Mouse (Mus musculus) heart, embryonic 14.5 days (tissue): ENCODE results near the gene Emsy. TPM values are rescaled to one million over a fixed set of nuclear protein-coding genes. Genes with fewer than 3 reads are reported as not detected.

Experiments
- ATAC-seq: fragments of 200-750 bp; cut with Nextera tagmentation; 2 replicates; pipeline ENCODE4 v1.8.0; 2017; ENCODE audit warnings: low read depth, moderate TSS enrichment; ENCODE audit not compliant: insufficient number of reproducible peaks, insufficient read depth, low FRiP score
- H3K27ac ChIP-seq, 2 experiments: fragments of 200-500 bp in 1 of 2; fragments of 300-500 bp in 1 of 2; sonication (generic) in 1 of 2; replicated peaks in 1 of 2; 2 replicates each; pipeline ENCODE4 v1.5.1; 2012 to 2014; ENCODE audit warnings: low read depth in 2 of 2, low read length in 2 of 2, control low read depth in 1 of 2, mild to moderate bottlenecking in 1 of 2, mixed read lengths in 1 of 2; ENCODE audit not compliant: control insufficient read depth in 1 of 2, insufficient read depth in 1 of 2
- H3K27me3 ChIP-seq: fragments of 300-500 bp; sonication (generic); 2 replicates; pipeline ENCODE4 v1.6.1; 2014; ENCODE audit warnings: mild to moderate bottlenecking, low read length, control low read depth; ENCODE audit not compliant: control insufficient read depth, insufficient read depth
- H3K36me3 ChIP-seq: fragments of 300-500 bp; sonication (generic); 2 replicates; pipeline ENCODE4 v1.6.1; 2014; ENCODE audit warnings: mild to moderate bottlenecking, control low read depth, low read length, mixed read lengths; ENCODE audit not compliant: control insufficient read depth, insufficient read depth
- H3K4me1 ChIP-seq, 2 experiments: fragments of 200-500 bp in 1 of 2; fragments of 300-500 bp in 1 of 2; sonication (generic) in 1 of 2; 2 replicates each; pipeline ENCODE4 v1.6.1; 2012 to 2014; ENCODE audit warnings: low read length in 2 of 2, control low read depth in 1 of 2, mixed read lengths in 1 of 2; ENCODE audit not compliant: control insufficient read depth in 2 of 2, insufficient read depth in 2 of 2
- H3K4me2 ChIP-seq: fragments of 300-500 bp; sonication (generic); 2 replicates; pipeline ENCODE4 v1.6.1; 2014; ENCODE audit warnings: mild to moderate bottlenecking, low read length
- H3K4me3 ChIP-seq, 2 experiments: fragments of 200-500 bp in 1 of 2; fragments of 300-500 bp in 1 of 2; sonication (generic) in 1 of 2; 2 replicates each; pipeline ENCODE4 v1.5.1; 2012 to 2014; ENCODE audit warnings: low read length in 2 of 2, mild to moderate bottlenecking in 2 of 2, control low read depth in 1 of 2, low read depth in 1 of 2, moderate library complexity in 1 of 2; ENCODE audit not compliant: control insufficient read depth in 1 of 2, insufficient read depth in 1 of 2
- H3K9ac ChIP-seq: fragments of 300-500 bp; sonication (generic); 2 replicates; pipeline ENCODE4 v1.6.1; 2014; ENCODE audit warnings: mild to moderate bottlenecking, low read length
- H3K9me3 ChIP-seq: fragments of 300-500 bp; sonication (generic); 2 replicates; pipeline ENCODE4 v1.6.1; 2016; ENCODE audit warnings: low read length, control low read depth; ENCODE audit not compliant: control insufficient read depth
- WGBS: fragments of 180-500 bp; shearing (Covaris S2); extraction: QIAGEN DNeasy Blood & Tissue Kit; methylation state at CpG from one replicate; pipeline ENCODE4 v1.1.7; 2014; 5-methylcytosine and 5-hydroxymethylcytosine counted together
- polyA plus RNA-seq: library from polyadenylated mRNA; unstranded; fragments of >200 nt; fragmentation: Nextera tagmentation; extraction: Ambion mirVana; gene quantifications from 2 replicates; pipeline ENCODE4 v1.2.1, GENCODE M21; 2014

The Emsy gene
- polyA plus RNA-seq, 1 experiment from 2014 or later = 32.7 TPM

DNA sequence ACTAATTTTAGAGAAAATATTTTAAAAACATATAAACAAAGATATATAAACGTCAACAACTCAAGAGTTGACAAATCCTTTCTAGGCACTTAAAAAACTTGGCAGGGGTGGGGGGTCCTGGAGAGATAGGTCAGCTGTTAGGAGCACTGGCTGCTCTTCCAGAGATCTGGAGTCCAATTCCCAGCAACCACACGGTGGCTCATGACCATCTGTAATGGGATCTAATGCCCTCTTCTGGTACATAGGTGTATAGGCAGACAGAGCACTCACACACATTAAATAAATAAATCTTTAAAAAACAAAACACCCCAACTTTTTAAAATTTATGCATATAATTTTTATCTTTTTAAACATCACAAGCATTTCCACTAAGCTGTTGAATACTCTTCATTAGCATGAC, 40.9 kb upstream of the Emsy start:
- Histone ChIP-seq H3K27me3 (no peaks in the 10 kb centered on the region), H3K36me3 (no peaks in the 10 kb centered on the region), H3K9me3 (no peaks in the 10 kb centered on the region), H3K4me1 (peaks cover 5 to 16% of the 10 kb centered on the region in 2 experiments), H3K27ac (no peak overlapping the region), H3K9ac (no peak overlapping the region), H3K4me2 (no peak overlapping the region), H3K4me3 (no peak overlapping the region)
- no peak for ATAC-seq
- 11% methylated on average over 2 of the region's 2 CpGs for WGBS

DNA sequence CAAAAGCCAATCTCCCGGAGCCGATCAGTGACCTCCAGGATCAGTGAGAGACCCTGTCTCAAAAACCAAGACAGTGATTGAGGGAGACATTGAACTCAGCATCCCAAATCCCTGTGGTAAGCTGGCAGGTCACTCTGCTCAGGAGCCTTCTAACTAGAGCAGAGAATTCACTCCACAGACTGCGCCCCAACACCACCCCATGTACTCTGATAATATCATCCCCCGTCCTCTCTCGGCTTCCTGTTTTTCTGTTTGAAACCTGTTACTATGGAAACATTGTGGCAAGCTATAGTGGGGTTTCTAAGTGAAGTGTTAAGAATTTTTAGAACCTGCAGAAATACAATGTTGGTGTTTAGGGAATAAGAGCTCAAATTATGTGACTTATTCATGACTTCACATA, 37.5 kb upstream of the Emsy start:
- H3K4me2 ChIP-seq = no peak overlapping the region
- H3K27ac ChIP-seq = no peak overlapping the region
- H3K27me3 ChIP-seq = no peaks in the 10 kb centered on the region
- no peak overlapping the region for H3K9ac ChIP-seq
- peaks cover 3 to 9% of the 10 kb centered on the region in 2 experiments for H3K4me1 ChIP-seq
- no peaks in the 10 kb centered on the region for H3K9me3 ChIP-seq
- no peak overlapping the region for H3K4me3 ChIP-seq
- no peak for ATAC-seq
- WGBS = 71% methylated on average over 5 of the region's 5 CpGs
- no peaks in the 10 kb centered on the region for H3K36me3 ChIP-seq

DNA sequence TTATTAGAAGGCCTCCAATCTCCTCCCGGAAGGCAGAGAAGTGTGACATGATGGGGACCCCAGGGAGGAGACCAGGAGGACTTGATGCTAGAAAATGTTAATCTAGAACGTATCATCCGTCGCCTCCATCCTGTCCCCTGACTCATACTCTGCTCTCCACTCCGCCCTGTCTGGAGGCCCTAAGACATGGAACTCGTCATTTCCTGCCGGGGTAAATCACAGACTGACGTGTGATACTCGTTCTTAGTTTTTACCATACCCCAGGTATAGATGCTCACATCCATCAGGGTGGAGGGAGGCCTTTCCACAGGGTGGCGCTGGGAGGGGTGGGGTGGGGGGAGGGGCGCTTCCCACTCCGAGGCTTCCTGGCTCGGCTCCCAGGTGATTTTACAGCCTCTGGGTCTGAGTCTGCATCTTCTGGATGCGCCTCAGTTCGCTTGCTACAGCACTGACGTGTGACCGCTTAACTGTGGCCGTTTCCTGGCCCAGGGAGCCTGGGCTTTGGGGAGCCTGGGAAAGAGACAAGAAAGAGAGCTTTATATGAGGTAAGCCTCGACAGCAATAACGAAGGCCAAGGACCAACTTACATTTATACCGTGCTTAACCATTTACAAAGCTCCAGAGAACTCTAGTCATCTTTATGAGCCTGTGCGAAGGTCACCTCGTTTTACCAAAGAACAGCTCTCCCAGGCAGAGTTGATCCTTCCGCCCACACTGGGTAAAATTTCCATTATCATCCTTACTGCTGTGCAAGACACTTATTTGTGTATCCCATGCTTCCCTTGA, 36.4 kb upstream of the Emsy start:
- no peak for ATAC-seq
- no peak overlapping the region for H3K4me3 ChIP-seq
- 32% methylated on average over 24 of the region's 24 CpGs for WGBS
- no peaks in the 10 kb centered on the region for H3K27me3 ChIP-seq
- H3K4me1 ChIP-seq = peaks cover 3 to 9% of the 10 kb centered on the region in 2 experiments
- peak overlapping the region; percentile 30; the same call in 1 of the 2 replicates for H3K9ac ChIP-seq
- H3K36me3 ChIP-seq = no peaks in the 10 kb centered on the region
- H3K27ac ChIP-seq = peak overlapping the region; percentile 10 to 33; a peak in 2 of 4 replicates
- H3K4me2 ChIP-seq = peak overlapping the region; percentile 55
- H3K9me3 ChIP-seq = no peaks in the 10 kb centered on the region

DNA sequence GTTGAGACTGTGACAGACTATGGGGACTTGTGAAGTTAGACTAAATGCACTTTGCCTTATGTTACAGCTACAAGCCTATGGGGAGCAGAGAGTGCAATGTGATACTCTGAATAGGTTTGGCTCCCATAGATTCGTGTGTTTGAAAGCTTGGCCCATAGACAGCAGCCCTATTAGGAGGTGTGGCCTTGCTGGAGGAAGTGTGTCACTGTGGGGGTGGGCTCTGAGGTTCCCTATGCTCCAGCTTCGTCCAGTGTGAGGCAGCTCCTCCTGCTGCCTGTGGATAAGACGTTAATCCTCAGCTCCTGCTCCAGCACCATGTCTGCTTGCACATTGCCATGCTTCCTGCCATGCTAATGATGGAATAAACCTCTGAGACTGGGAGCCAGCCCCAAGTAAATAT, 34.2 kb upstream of the Emsy start:
- ATAC-seq = no peak
- Histone ChIP-seq H3K9ac (no peak overlapping the region), H3K27me3 (no peaks in the 10 kb centered on the region), H3K27ac (no peak overlapping the region), H3K4me3 (no peak overlapping the region), H3K36me3 (no peaks in the 10 kb centered on the region), H3K9me3 (no peaks in the 10 kb centered on the region), H3K4me2 (no peak overlapping the region), H3K4me1 (peaks cover 3 to 9% of the 10 kb centered on the region in 2 experiments)
- 24% methylated on average over 3 of the region's 3 CpGs for WGBS

DNA sequence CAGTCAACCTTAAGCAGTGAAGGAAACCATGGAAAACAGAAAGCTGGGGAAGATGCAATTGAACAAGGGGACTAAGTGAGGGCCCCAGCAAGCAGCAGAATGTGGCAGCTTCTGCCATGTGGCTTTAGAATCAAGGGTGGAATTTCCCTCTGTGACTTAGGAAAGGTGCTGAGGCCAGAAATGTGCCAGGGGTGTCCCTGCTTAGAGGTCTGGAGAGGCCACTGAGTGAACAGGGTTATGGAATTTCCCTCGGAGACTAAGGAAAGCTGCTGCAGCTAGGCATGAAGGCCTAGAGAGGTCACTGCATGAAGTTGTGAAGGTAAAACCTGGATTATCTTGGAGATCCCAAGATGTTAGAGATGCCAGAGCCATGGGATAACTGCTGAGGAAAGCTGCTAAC, 33.5 kb upstream of the Emsy start:
- peaks cover 4 to 14% of the 10 kb centered on the region in 2 experiments for H3K4me1 ChIP-seq
- no peak overlapping the region for H3K4me3 ChIP-seq
- no peak for ATAC-seq
- no peak overlapping the region for H3K9ac ChIP-seq
- H3K36me3 ChIP-seq = no peaks in the 10 kb centered on the region
- H3K27me3 ChIP-seq = no peaks in the 10 kb centered on the region
- H3K9me3 ChIP-seq = no peaks in the 10 kb centered on the region
- 42% methylated on average over 1 of the region's 1 CpGs for WGBS
- no peak overlapping the region for H3K4me2 ChIP-seq
- H3K27ac ChIP-seq = no peak overlapping the region

DNA sequence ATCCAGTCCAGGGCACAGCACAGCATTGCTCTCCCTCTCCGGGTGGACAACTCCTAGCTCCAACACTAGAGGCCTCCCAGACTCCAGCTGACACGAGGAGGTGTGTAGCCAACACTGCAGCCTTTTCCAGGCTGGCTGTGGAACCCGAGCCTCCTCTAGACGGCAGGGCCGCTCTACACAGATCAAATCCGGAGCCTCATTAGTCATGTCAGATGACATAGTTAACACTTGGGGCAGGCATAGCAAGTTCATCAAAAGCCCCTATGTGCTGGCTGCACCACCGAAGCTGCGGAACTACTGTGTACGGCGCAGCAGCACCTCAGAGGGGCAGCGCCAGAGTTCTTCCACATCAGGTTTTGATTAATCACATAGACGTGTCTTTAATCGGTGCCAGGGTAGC, 29.3 kb upstream of the Emsy start:
- Histone ChIP-seq H3K4me1 (peaks cover 2 to 5% of the 10 kb centered on the region in 2 experiments; a peak in 2 of 4 replicates), H3K4me3 (no peak overlapping the region), H3K36me3 (no peaks in the 10 kb centered on the region), H3K9me3 (no peaks in the 10 kb centered on the region), H3K4me2 (no peak overlapping the region), H3K27ac (no peak overlapping the region), H3K9ac (no peak overlapping the region), H3K27me3 (no peaks in the 10 kb centered on the region)
- 44% methylated on average over 13 of the region's 13 CpGs for WGBS
- ATAC-seq = 0 out of 2 replicates have a peak, but pooled peaks have one; percentile 35

DNA sequence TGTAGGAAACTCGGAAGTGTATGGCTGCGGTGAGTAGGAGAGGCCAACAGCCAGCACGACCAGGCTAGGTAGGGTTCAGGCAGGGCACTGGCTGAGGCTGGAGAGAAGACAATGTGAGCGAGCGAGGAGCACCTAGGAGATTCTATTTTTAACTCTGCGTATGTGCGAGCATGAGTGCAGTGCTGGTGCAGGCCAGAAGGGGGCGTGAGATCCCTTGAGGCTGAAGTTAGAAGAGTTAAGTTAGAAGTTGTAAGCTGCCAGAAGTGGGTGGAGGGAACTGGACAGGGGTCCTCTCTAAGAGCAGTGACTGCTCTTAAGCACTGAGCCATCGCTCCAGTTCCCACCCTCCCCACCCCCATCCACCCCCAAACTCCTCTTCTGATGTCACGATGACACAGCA, 26.2 kb upstream of the Emsy start:
- H3K4me2 ChIP-seq = no peak overlapping the region
- H3K36me3 ChIP-seq = no peaks in the 10 kb centered on the region
- peaks cover 8 to 18% of the 10 kb centered on the region in 2 experiments for H3K4me1 ChIP-seq
- no peak for ATAC-seq
- no peaks in the 10 kb centered on the region for H3K27me3 ChIP-seq
- WGBS = 79% methylated on average over 10 of the region's 10 CpGs
- no peaks in the 10 kb centered on the region for H3K9me3 ChIP-seq
- H3K4me3 ChIP-seq = no peak overlapping the region
- no peak overlapping the region for H3K9ac ChIP-seq
- H3K27ac ChIP-seq = no peak overlapping the region

DNA sequence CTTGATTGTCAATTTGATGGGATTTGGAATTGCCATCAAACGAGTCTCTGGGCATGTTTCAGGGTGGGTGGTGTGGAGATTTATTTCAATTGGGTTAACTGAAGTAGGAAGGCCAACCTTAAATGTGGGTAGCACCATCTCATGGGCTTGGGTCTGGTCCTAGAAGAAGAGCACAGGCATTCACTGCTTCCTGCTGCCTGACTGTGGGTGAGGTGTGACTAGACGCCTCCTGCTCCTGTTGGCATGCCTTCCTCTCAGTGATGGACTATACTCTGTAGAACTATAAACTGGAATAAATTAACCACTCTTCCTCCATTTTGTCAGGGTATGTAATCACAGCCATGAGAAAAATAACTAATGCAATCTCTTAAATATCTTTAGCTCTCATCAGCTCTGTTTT, 24.1 kb upstream of the Emsy start:
- no peak overlapping the region for H3K4me3 ChIP-seq
- 60% methylated on average over 2 of the region's 2 CpGs for WGBS
- no peaks in the 10 kb centered on the region for H3K9me3 ChIP-seq
- H3K9ac ChIP-seq = no peak overlapping the region
- no peak overlapping the region for H3K27ac ChIP-seq
- no peaks in the 10 kb centered on the region for H3K36me3 ChIP-seq
- peaks cover 1% of the 10 kb centered on the region; the same call in 1 of the 2 replicates for H3K27me3 ChIP-seq
- H3K4me1 ChIP-seq = peaks cover 12 to 24% of the 10 kb centered on the region in 2 experiments
- ATAC-seq = no peak
- no peak overlapping the region for H3K4me2 ChIP-seq
